Comparison of ENCODE assay signal across 8 mouse cellular contexts in genomic region chr2:157133769-157134478, GRCm38 (mm10). TPM values are rescaled to one million over a fixed set of nuclear protein-coding genes. Genes with fewer than 3 reads are reported as not detected.
A peak's percentile ranks its signal among the peaks of the same experiment; 100 is the strongest.
DNase-seq lines count a peak whose midpoint lies in the region; ATAC-seq lines count a peak whose summit lies in the region.

No protein-coding gene starts in this region.

- H3K27ac ChIP-seq in heart, embryonic 13.5 days (replicated peaks), result peak overlapping the region; percentile 83; the same call in 1 of the 2 replicates
- no peak overlapping the region for H3K27ac ChIP-seq in hindbrain, embryonic 11.5 days (ENCODE audit: low read depth, low read length)

- DNase-seq in heart, postnatal 10 days, result no peak
- peak; percentile 82 for DNase-seq in Muller cell, postnatal 12 days (ENCODE audit: inconsistent ontology term)
- DNase-seq in hindbrain, embryonic 11.5 days (ENCODE audit: low spot score), result no peak
- peak; percentile 22 for DNase-seq in mesoderm, embryonic 11.5 days (ENCODE audit: low read depth, low spot score)
- DNase-seq in left cerebral cortex, adult 11 months (ENCODE audit: low spot score), result no peak
- no peak for DNase-seq in cerebellum, postnatal 4 days (ENCODE audit: low spot score in 2 of 2)
- no peak for DNase-seq in kidney, postnatal 25 days

- peak overlapping the region; percentile 76 for H3K4me2 ChIP-seq in heart, embryonic 13.5 days
- peak overlapping the region; percentile 73 for H3K4me2 ChIP-seq in hindbrain, embryonic 11.5 days (replicated peaks; ENCODE audit: low read depth, low read length)

- peaks cover 4% of the 10 kb centered on the region; the same call in 1 of the 2 replicates for H3K36me3 ChIP-seq in heart, embryonic 13.5 days
- no peaks in the 10 kb centered on the region for H3K36me3 ChIP-seq in hindbrain, embryonic 11.5 days (ENCODE audit: control insufficient read depth, insufficient read depth, low read length)

- intact Hi-C loops in heart, postnatal 10 days (cut with DNase I), result no loop called here

- peaks cover 16% of the 10 kb centered on the region for H3K4me1 ChIP-seq in heart, embryonic 13.5 days
- no peaks in the 10 kb centered on the region for H3K4me1 ChIP-seq in hindbrain, embryonic 11.5 days (replicated peaks; ENCODE audit: control insufficient read depth, insufficient read depth, low read length)

- H3K4me3 ChIP-seq in heart, embryonic 13.5 days, result peak overlapping the region; percentile 77
- peak overlapping the region; percentile 55 for H3K4me3 ChIP-seq in hindbrain, embryonic 11.5 days (ENCODE audit: low read depth, low read length)

- H3K9ac ChIP-seq in heart, embryonic 13.5 days, result peak overlapping the region; percentile 88
- H3K9ac ChIP-seq in hindbrain, embryonic 11.5 days (ENCODE audit: low read depth, low read length), result peak overlapping the region; percentile 59

- WGBS in heart, embryonic 13.5 days, result 18% methylated on average over 11 of the region's 11 CpGs
- 22% methylated on average over 11 of the region's 11 CpGs for WGBS in hindbrain, embryonic 11.5 days

- H3K27me3 ChIP-seq in heart, embryonic 13.5 days (replicated peaks), result no peaks in the 10 kb centered on the region
- no peaks in the 10 kb centered on the region for H3K27me3 ChIP-seq in hindbrain, embryonic 11.5 days (ENCODE audit: control insufficient read depth, insufficient read depth, low read length)

- ATAC-seq in heart, embryonic 13.5 days (ENCODE audit: extremely low read depth, insufficient number of reproducible peaks, low FRiP score, low TSS enrichment), result no peak
- ATAC-seq in hindbrain, embryonic 11.5 days (ENCODE audit: low FRiP score), result no peak; the same call in 1 of the 2 replicates

- H3K9me3 ChIP-seq in heart, embryonic 13.5 days, result no peaks in the 10 kb centered on the region
- no peaks in the 10 kb centered on the region for H3K9me3 ChIP-seq in hindbrain, embryonic 11.5 days (ENCODE audit: control insufficient read depth, low read length)

RNA-seq across cellular contexts. Expression of gene Samhd1, which starts 1.1 kb away (rescaled TPM):
- polyA plus RNA-seq in heart, embryonic 13.5 days (2015; fragmentation: Nextera tagmentation; extraction: Ambion mirVana), result 15.9 and 16.4 TPM in 2 replicates
- 10 to 100 TPM; 20.5 to 25.3 TPM for total RNA-seq in heart, postnatal 10 days (2021)
- polyA plus RNA-seq in hindbrain, embryonic 11.5 days (2014; fragmentation: Nextera tagmentation; extraction: Ambion mirVana), result 23.6 and 29.9 TPM in 2 replicates

RNA-seq across cellular contexts. Expression of gene Tldc2, which starts 47.1 kb away (rescaled TPM):
- not detected in 2 replicates for polyA plus RNA-seq in heart, embryonic 13.5 days (2015; fragmentation: Nextera tagmentation; extraction: Ambion mirVana)
- not detected for total RNA-seq in heart, postnatal 10 days (2021)
- not detected in 2 replicates for polyA plus RNA-seq in hindbrain, embryonic 11.5 days (2014; fragmentation: Nextera tagmentation; extraction: Ambion mirVana)

RNA-seq across cellular contexts. Expression of gene Soga1, which starts 54.9 kb away (rescaled TPM):
- polyA plus RNA-seq in heart, embryonic 13.5 days (2015; fragmentation: Nextera tagmentation; extraction: Ambion mirVana), result 2.6 TPM in 2 replicates
- 10 to 100 TPM; 33.3 to 34.6 TPM for total RNA-seq in heart, postnatal 10 days (2021)
- polyA plus RNA-seq in hindbrain, embryonic 11.5 days (2014; fragmentation: Nextera tagmentation; extraction: Ambion mirVana), result 7.2 and 9.8 TPM in 2 replicates

Comparison
In these comparisons a context has a peak if more than half of its experiments do, and no peak if none do; other contexts are left out.
1. DNase-seq: peak in Muller cell, postnatal 12 days (single experiment) and mesoderm, embryonic 11.5 days (single experiment); none in heart, postnatal 10 days (0 of 2), hindbrain, embryonic 11.5 days (single experiment), left cerebral cortex, adult 11 months (single experiment), cerebellum, postnatal 4 days (0 of 2) and kidney, postnatal 25 days (0 of 2).